Mouse (Mus musculus): ENCODE results near the gene Nudt1. TPM values are rescaled to one million over a fixed set of nuclear protein-coding genes. Genes with fewer than 3 reads are reported as not detected.

Gene Nudt1
- polyA plus RNA-seq, 1 experiment from 2014 or later = 38.3 TPM

- H3K27me3 ChIP-seq = no peaks in the 10 kb centered on the region
- no peaks in the 10 kb centered on the region for H3K9me3 ChIP-seq
- WGBS = 92% methylated on average over 6 of the region's 6 CpGs
- no peak overlapping the region for H3K4me3 ChIP-seq
- no peaks in the 10 kb centered on the region; the same call in 1 of the 2 replicates for H3K36me3 ChIP-seq
- no peak overlapping the region for H3K9ac ChIP-seq (replicated peaks)
- peaks cover 6% of the 10 kb centered on the region; the same call in 1 of the 2 replicates for H3K4me1 ChIP-seq
- no peak overlapping the region for H3K27ac ChIP-seq (replicated peaks)
- H3K4me2 ChIP-seq (replicated peaks) = no peak overlapping the region
- ATAC-seq (ENCODE audit: low FRiP score, low read depth) = no peak
Measured at GRCm38 (mm10) chr5:140370446-140371254, 49.2 kb downstream of the Nudt1 start.

DNA sequence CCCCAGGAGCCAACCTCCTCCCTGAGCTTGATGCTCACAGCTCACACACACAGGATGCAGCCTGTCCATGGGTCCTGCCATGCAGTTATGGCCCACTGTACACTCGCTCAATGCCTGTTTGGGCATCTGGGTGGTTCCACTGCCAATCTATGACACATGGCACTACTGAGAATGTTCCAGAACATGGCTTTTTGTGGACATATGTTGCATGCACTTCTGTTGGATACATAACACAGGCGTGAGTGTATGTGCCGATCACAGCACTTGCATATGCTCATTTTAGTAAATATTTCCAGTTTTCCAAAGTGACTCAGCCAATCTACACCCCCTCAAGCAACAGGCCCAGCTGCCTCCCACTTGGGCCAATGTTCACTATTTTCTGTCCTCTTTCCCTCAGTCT is 50.2 kb downstream of the Nudt1 start:
- Histone ChIP-seq H3K4me3 (no peak overlapping the region), H3K27me3 (no peaks in the 10 kb centered on the region), H3K4me2 (replicated peaks) (no peak overlapping the region), H3K36me3 (no peaks in the 10 kb centered on the region; the same call in 1 of the 2 replicates), H3K27ac (replicated peaks) (no peak overlapping the region), H3K9ac (replicated peaks) (no peak overlapping the region), H3K4me1 (peaks cover 6% of the 10 kb centered on the region; the same call in 1 of the 2 replicates), H3K9me3 (no peaks in the 10 kb centered on the region)
- ATAC-seq (ENCODE audit: low FRiP score, low read depth) = no peak
- 92% methylated on average over 3 of the region's 3 CpGs for WGBS

GRCm38 (mm10) chr5:140373711-140374110 is 52.3 kb downstream of the Nudt1 start:
- no peaks in the 10 kb centered on the region for H3K9me3 ChIP-seq
- no peak overlapping the region for H3K4me3 ChIP-seq
- no peaks in the 10 kb centered on the region for H3K27me3 ChIP-seq
- no peak overlapping the region for H3K4me2 ChIP-seq (replicated peaks)
- H3K9ac ChIP-seq (replicated peaks) = no peak overlapping the region
- 92% methylated on average over 2 of the region's 2 CpGs for WGBS
- peaks cover 6% of the 10 kb centered on the region; the same call in 1 of the 2 replicates for H3K4me1 ChIP-seq
- ATAC-seq (ENCODE audit: low FRiP score, low read depth) = no peak
- H3K36me3 ChIP-seq = no peaks in the 10 kb centered on the region
- H3K27ac ChIP-seq (replicated peaks) = no peak overlapping the region

GRCm38 (mm10) chr5:140374226-140374625 is 52.8 kb downstream of the Nudt1 start:
- WGBS = 63% methylated on average over 3 of the region's 3 CpGs
- no peaks in the 10 kb centered on the region for H3K9me3 ChIP-seq
- no peak overlapping the region for H3K9ac ChIP-seq (replicated peaks)
- H3K36me3 ChIP-seq = no peaks in the 10 kb centered on the region
- no peaks in the 10 kb centered on the region for H3K27me3 ChIP-seq
- H3K4me1 ChIP-seq = peaks cover 6% of the 10 kb centered on the region; the same call in 1 of the 2 replicates
- no peak overlapping the region for H3K4me3 ChIP-seq
- no peak for ATAC-seq (ENCODE audit: low FRiP score, low read depth)
- H3K27ac ChIP-seq (replicated peaks) = no peak overlapping the region
- H3K4me2 ChIP-seq (replicated peaks) = no peak overlapping the region

GRCm38 (mm10) chr5:140375249-140375829 is 53.9 kb downstream of the Nudt1 start:
- no peak for ATAC-seq (ENCODE audit: low FRiP score, low read depth)
- WGBS = 86% methylated on average over 4 of the region's 4 CpGs
- H3K9me3 ChIP-seq = no peaks in the 10 kb centered on the region

DNA sequence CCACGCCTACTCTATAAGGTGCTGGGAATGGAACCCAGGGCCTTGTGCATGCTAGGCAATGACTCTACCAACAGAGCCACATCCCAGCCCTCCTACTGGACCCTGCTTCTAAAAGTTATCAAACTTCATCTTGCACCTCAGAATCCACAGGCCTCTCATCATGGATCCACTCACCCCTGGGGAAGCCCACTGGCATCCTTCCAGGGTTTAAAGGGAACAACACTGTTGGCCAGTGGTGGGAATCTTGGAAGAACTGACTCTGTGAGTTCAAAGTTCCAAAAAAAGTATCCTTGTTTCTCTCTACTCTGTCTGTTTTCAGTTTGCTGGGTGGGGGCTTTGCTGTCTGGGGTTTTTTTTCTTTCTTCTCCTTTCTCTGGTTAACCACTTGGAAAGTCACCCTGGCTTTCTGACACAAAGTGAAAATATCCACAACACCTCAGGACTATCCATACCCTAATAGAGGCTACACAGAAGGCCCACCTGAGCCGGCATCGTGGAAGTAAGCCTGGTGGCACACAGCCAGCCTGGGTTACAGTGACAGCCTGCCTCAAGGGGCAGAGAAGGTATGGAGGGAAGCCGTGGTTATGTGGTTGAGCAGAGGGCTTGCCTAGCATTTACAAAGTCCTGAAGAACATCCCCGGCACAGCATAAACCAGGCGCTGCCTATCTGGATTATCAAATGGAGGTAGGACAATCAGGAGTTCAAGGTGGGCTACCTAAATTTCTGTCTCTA is 56.8 kb downstream of the Nudt1 start:
- no peak overlapping the region for H3K4me3 ChIP-seq
- H3K27me3 ChIP-seq = no peaks in the 10 kb centered on the region
- no peak overlapping the region for H3K9ac ChIP-seq (replicated peaks)
- no peak overlapping the region for H3K27ac ChIP-seq (replicated peaks)
- no peak for ATAC-seq (ENCODE audit: low FRiP score, low read depth)
- WGBS = 95% methylated on average over 6 of the region's 6 CpGs
- H3K9me3 ChIP-seq = no peaks in the 10 kb centered on the region
- no peaks in the 10 kb centered on the region for H3K36me3 ChIP-seq
- H3K4me1 ChIP-seq = peaks cover 6% of the 10 kb centered on the region; the same call in 1 of the 2 replicates
- H3K4me2 ChIP-seq (replicated peaks) = no peak overlapping the region

More at GRCm38 (mm10) chr5:140375249-140375829, 53.9 kb downstream of the Nudt1 start:
- no peak overlapping the region for H3K27ac ChIP-seq (replicated peaks)
- peaks cover 6% of the 10 kb centered on the region; the same call in 1 of the 2 replicates for H3K4me1 ChIP-seq
- H3K4me2 ChIP-seq (replicated peaks) = no peak overlapping the region
- no peak overlapping the region for H3K4me3 ChIP-seq
- no peaks in the 10 kb centered on the region for H3K27me3 ChIP-seq
- H3K36me3 ChIP-seq = no peaks in the 10 kb centered on the region
- no peak overlapping the region for H3K9ac ChIP-seq (replicated peaks)

- Histone ChIP-seq H3K4me3 (no peak overlapping the region), H3K9me3 (no peaks in the 10 kb centered on the region), H3K27ac (replicated peaks) (no peak overlapping the region), H3K4me2 (replicated peaks) (no peak overlapping the region), H3K36me3 (no peaks in the 10 kb centered on the region), H3K27me3 (no peaks in the 10 kb centered on the region), H3K9ac (replicated peaks) (no peak overlapping the region), H3K4me1 (peaks cover 6% of the 10 kb centered on the region; the same call in 1 of the 2 replicates)
- 85% methylated on average over 6 of the region's 6 CpGs for WGBS
- ATAC-seq (ENCODE audit: low FRiP score, low read depth) = no peak
Measured at GRCm38 (mm10) chr5:140379299-140379698, 57.8 kb downstream of the Nudt1 start.

- Histone ChIP-seq H3K4me2 (replicated peaks) (no peak overlapping the region), H3K9ac (replicated peaks) (no peak overlapping the region), H3K27me3 (no peaks in the 10 kb centered on the region), H3K9me3 (no peaks in the 10 kb centered on the region), H3K27ac (replicated peaks) (no peak overlapping the region), H3K36me3 (no peaks in the 10 kb centered on the region), H3K4me3 (no peak overlapping the region), H3K4me1 (peaks cover 4% of the 10 kb centered on the region; the same call in 1 of the 2 replicates)
- ATAC-seq (ENCODE audit: low FRiP score, low read depth) = no peak
- WGBS = 90% methylated on average over 7 of the region's 7 CpGs
Measured at GRCm38 (mm10) chr5:140381156-140381555, 59.7 kb downstream of the Nudt1 start.

DNA sequence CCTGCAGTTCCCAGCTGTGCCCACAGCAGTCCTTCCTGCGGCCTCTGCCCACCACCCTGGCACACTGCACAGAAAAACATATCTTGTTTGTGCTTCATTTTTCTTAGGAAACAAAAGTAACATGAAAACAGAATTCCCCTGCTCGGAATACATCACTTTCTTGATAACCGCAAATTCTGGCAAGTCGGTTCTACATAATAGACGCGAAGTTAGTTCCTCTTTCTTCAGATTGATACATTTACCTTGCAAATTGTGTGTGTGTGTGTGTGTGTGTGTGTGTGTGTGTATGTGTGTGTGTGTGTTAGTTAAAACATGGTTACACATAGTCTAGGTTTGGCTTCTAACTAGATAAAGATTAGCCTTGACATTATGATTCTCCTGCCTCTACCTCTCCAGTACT is 61.2 kb downstream of the Nudt1 start:
- Histone ChIP-seq H3K4me2 (replicated peaks) (no peak overlapping the region), H3K27me3 (no peaks in the 10 kb centered on the region), H3K9ac (replicated peaks) (no peak overlapping the region), H3K9me3 (no peaks in the 10 kb centered on the region), H3K27ac (replicated peaks) (no peak overlapping the region), H3K36me3 (no peaks in the 10 kb centered on the region), H3K4me1 (peaks cover 14% of the 10 kb centered on the region), H3K4me3 (no peak overlapping the region)
- no peak for ATAC-seq (ENCODE audit: low FRiP score, low read depth)
- WGBS = 92% methylated on average over 6 of the region's 6 CpGs

GRCm38 (mm10) chr5:140383559-140383958 is 62.1 kb downstream of the Nudt1 start:
- WGBS = 15% methylated on average over 7 of the region's 7 CpGs
- H3K27ac ChIP-seq (replicated peaks) = 0 out of 2 replicates have a peak overlapping the region, but pooled peaks have one; percentile 25
- no peaks in the 10 kb centered on the region for H3K36me3 ChIP-seq
- H3K27me3 ChIP-seq = no peaks in the 10 kb centered on the region
- peaks cover 22% of the 10 kb centered on the region for H3K4me1 ChIP-seq
- H3K4me2 ChIP-seq (replicated peaks) = no peak overlapping the region
- H3K9me3 ChIP-seq = no peaks in the 10 kb centered on the region
- no peak for ATAC-seq (ENCODE audit: low FRiP score, low read depth)
- H3K9ac ChIP-seq (replicated peaks) = peak overlapping the region; percentile 25; the same call in 1 of the 2 replicates
- no peak overlapping the region for H3K4me3 ChIP-seq

DNA sequence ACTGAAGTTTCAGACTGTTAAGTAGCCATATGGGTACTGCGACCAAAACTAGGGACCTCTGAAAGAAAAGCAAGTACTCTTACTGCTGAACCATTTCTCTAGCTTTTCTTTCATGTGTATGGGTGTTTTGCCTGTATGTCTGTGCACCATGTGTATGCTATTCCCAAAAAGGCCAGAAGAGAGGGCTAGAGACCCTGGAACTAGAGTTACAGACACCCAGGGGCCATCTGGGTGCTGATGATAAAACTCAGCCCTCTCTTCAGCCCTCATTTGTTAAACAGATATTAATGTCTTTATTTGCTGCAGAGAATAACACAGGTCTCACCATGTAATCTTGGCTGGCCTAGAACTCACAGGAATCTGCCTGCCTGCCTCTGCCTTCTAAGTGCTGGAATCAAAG is 63.0 kb downstream of the Nudt1 start:
- Histone ChIP-seq H3K9ac (replicated peaks) (no peak overlapping the region), H3K27me3 (no peaks in the 10 kb centered on the region), H3K36me3 (no peaks in the 10 kb centered on the region), H3K4me1 (peaks cover 25% of the 10 kb centered on the region), H3K27ac (replicated peaks) (no peak overlapping the region), H3K9me3 (no peaks in the 10 kb centered on the region), H3K4me3 (no peak overlapping the region), H3K4me2 (replicated peaks) (no peak overlapping the region)
- 100% methylated on average over 1 of the region's 1 CpGs for WGBS
- ATAC-seq (ENCODE audit: low FRiP score, low read depth) = no peak

DNA sequence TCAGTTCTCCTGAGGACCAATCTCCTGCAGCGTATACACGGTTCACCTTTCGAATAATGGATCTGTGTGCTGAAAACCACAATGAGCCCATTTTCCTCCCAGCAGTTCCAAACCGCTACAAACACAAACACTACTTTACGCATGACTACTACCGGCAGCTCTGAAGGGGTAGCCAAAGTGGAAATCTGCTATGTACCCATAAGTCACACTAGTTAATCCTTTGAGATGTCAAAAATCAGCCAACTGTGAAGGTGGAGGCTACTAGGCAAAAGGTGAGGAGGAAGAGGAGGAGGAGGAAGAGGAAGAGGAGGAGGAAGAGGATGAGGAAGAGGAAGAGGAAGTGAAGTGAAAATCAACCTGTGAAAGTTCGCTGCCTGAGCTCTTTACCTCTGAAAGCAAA is 65.8 kb downstream of the Nudt1 start:
- no peak for ATAC-seq (ENCODE audit: low FRiP score, low read depth)
- no peak overlapping the region for H3K9ac ChIP-seq (replicated peaks)
- no peaks in the 10 kb centered on the region for H3K9me3 ChIP-seq
- 87% methylated on average over 7 of the region's 7 CpGs for WGBS
- H3K4me3 ChIP-seq = no peak overlapping the region
- H3K27me3 ChIP-seq = peaks cover 10% of the 10 kb centered on the region; the same call in 1 of the 2 replicates
- no peak overlapping the region for H3K4me2 ChIP-seq (replicated peaks)
- H3K27ac ChIP-seq (replicated peaks) = no peak overlapping the region
- H3K36me3 ChIP-seq = no peaks in the 10 kb centered on the region
- H3K4me1 ChIP-seq = peaks cover 28% of the 10 kb centered on the region

All from midbrain, embryonic 12.5 days (tissue).